Mouse (Mus musculus): ENCODE data around the gene Hdgf. TPM values are rescaled to one million over a fixed set of nuclear protein-coding genes. Genes with fewer than 3 reads are reported as not detected.

Gene Hdgf
- total and polyA plus RNA-seq, 3 experiments: 199 to 468 (median 215) TPM

- no peak overlapping the region for H3K9ac ChIP-seq (ENCODE audit: insufficient read depth, low read depth)
- H3K4me3 ChIP-seq (replicated peaks in 1 of 3; ENCODE audit: low read depth in 2 of 3, low read length in 2 of 3, poor library complexity in 1 of 3): no peak overlapping the region
- in situ Hi-C loops (cut with MboI; ENCODE audit: low pct_ligation_motif_present, low pct_unique_long_range_greater_than_20kb, low sequenced_read_pairs): loop anchor here (5.0 kb wide), 1 partner anchor 32 kb away; no protein-coding TSS in a partner anchor
- H3K27me3 ChIP-seq (replicated peaks): no peaks in the 10 kb centered on the region
- no peaks in the 10 kb centered on the region for H3K79me2 ChIP-seq (replicated peaks; ENCODE audit: control insufficient read depth, extremely low read depth, insufficient read depth, poor library complexity, severe bottlenecking)
- H3K27ac ChIP-seq (ENCODE audit: insufficient read depth, low read depth): no peak overlapping the region
- H3K36me3 ChIP-seq (replicated peaks in 1 of 2; ENCODE audit: control insufficient read depth in 1 of 2, insufficient read depth in 1 of 2, low read length in 1 of 2): peaks cover 29 to 58% of the 10 kb centered on the region in 2 experiments
- dilution Hi-C loops (cut with MboI; ENCODE audit: extremely low pct_ligation_motif_present, extremely low pct_unique_long_range_greater_than_20kb, low sequenced_read_pairs): no loop called here
- DNase-seq (ENCODE audit: extremely low read depth): no peak
- TF ChIP-seq TBP (conservative IDR thresholded peaks at IDR 0.05; ENCODE audit: low read depth, low read length) (no peak), ELF1 (IDR thresholded peaks at IDR 0.05; ENCODE audit: low read depth, low read length) (no peak), ZKSCAN1 (IDR thresholded peaks at IDR 0.05; ENCODE audit: borderline replicate concordance, low read depth, low read length) (no peak), UBTF (IDR thresholded peaks at IDR 0.05; ENCODE audit: low read depth, low read length) (no peak), NRF1 (IDR thresholded peaks at IDR 0.05; ENCODE audit: low read depth, low read length) (no peak), MEF2A (IDR thresholded peaks at IDR 0.05; ENCODE audit: borderline replicate concordance, low read depth, low read length) (no peak), MAX (IDR thresholded peaks at IDR 0.05; ENCODE audit: low read length) (no peak), ZC3H11A (IDR thresholded peaks at IDR 0.05; ENCODE audit: low read depth, low read length) (no peak), MAFK (IDR thresholded peaks at IDR 0.05; ENCODE audit: insufficient replicate concordance, low read length) (no peak), CTCF (conservative IDR thresholded peaks at IDR 0.05 in 1 of 2, IDR thresholded peaks at IDR 0.05 in 1 of 2; ENCODE audit: low read depth in 2 of 2, low read length in 2 of 2) (no peak), JUN (IDR thresholded peaks at IDR 0.05; ENCODE audit: insufficient read depth, low read depth, low read length) (no peak), USF2 (conservative IDR thresholded peaks at IDR 0.05; ENCODE audit: low read depth, low read length) (no peak), SMC3 (IDR thresholded peaks at IDR 0.05; ENCODE audit: low read depth, low read length) (no peak)
- H3K4me1 ChIP-seq (ENCODE audit: control insufficient read depth in 1 of 2, insufficient read depth in 2 of 2): no peaks in the 10 kb centered on the region
- no peaks in the 10 kb centered on the region for H3K9me3 ChIP-seq (replicated peaks; ENCODE audit: low read length)
- no peak overlapping the region for H3K4me2 ChIP-seq (ENCODE audit: insufficient read depth, low read depth, poor library complexity, severe bottlenecking)
Measured at GRCm38 (mm10) chr3:87944838-87945600, 38.9 kb downstream of the Hdgf start.

GRCm38 (mm10) chr3:87945781-87946540, 39.8 kb downstream of the Hdgf start:
- TF ChIP-seq RCOR1 (conservative IDR thresholded peaks at IDR 0.05; ENCODE audit: low read depth, low read length) (no peak), ZNF384 (IDR thresholded peaks at IDR 0.05; ENCODE audit: low read depth, low read length) (no peak), CHD1 (IDR thresholded peaks at IDR 0.05; ENCODE audit: low read depth, low read length) (no peak)
- H3K9me3 ChIP-seq (replicated peaks; ENCODE audit: low read length): no peaks in the 10 kb centered on the region
- DNase-seq (ENCODE audit: extremely low read depth): no peak
- H3K36me3 ChIP-seq (replicated peaks in 1 of 2; ENCODE audit: control insufficient read depth in 1 of 2, insufficient read depth in 1 of 2, low read length in 1 of 2): peaks cover 24 to 51% of the 10 kb centered on the region in 2 experiments
- H3K4me2 ChIP-seq (ENCODE audit: insufficient read depth, low read depth, poor library complexity, severe bottlenecking): no peak overlapping the region
- H3K4me1 ChIP-seq (ENCODE audit: control insufficient read depth in 1 of 2, insufficient read depth in 2 of 2): no peaks in the 10 kb centered on the region
- no peaks in the 10 kb centered on the region for H3K27me3 ChIP-seq (replicated peaks)
- H3K27ac ChIP-seq (ENCODE audit: insufficient read depth, low read depth): no peak overlapping the region
- H3K9ac ChIP-seq (ENCODE audit: insufficient read depth, low read depth): no peak overlapping the region
- in situ Hi-C loops (cut with MboI; ENCODE audit: low pct_ligation_motif_present, low pct_unique_long_range_greater_than_20kb, low sequenced_read_pairs): no loop called here
- no peak overlapping the region for H3K4me3 ChIP-seq (replicated peaks in 1 of 3; ENCODE audit: low read depth in 2 of 3, low read length in 2 of 3, poor library complexity in 1 of 3)
- dilution Hi-C loops (cut with MboI; ENCODE audit: extremely low pct_ligation_motif_present, extremely low pct_unique_long_range_greater_than_20kb, low sequenced_read_pairs): no loop called here
- no peaks in the 10 kb centered on the region for H3K79me2 ChIP-seq (replicated peaks; ENCODE audit: control insufficient read depth, extremely low read depth, insufficient read depth, poor library complexity, severe bottlenecking)

Measured in CH12.LX (cell line).